Mouse (Mus musculus) megakaryocyte-erythroid progenitor cell, adult 5-6 weeks (primary cell): ENCODE results near the gene Dok4. TPM values are rescaled to one million over a fixed set of nuclear protein-coding genes. Genes with fewer than 3 reads are reported as not detected.
A peak's percentile ranks its signal among the peaks of the same experiment; 100 is the strongest.

ENCODE experiments used
- ATAC-seq: replicated peaks from 2 replicates; pipeline ENCODE4 v1.8.0; 2016; ENCODE audit warnings: mild to moderate bottlenecking, inconsistent platforms; ENCODE audit not compliant: severe bottlenecking, poor library complexity, low FRiP score, low TSS enrichment
- total RNA-seq, 2 experiments: library from RNA; stranded (forward) in 1 of 2; stranded (reverse) in 1 of 2; fragments of 200-1000, 215-1000 nt in 1 of 2; fragments of >200 nt in 1 of 2; fragmentation: Nextera tagmentation in 1 of 2; gene quantifications; 2 replicates each; pipeline ENCODE4 v1.2.3; 2014 to 2017

The Dok4 gene
- total RNA-seq, 2 experiments from 2014 or later: 1.2 TPM; not detected in 1

DNA sequence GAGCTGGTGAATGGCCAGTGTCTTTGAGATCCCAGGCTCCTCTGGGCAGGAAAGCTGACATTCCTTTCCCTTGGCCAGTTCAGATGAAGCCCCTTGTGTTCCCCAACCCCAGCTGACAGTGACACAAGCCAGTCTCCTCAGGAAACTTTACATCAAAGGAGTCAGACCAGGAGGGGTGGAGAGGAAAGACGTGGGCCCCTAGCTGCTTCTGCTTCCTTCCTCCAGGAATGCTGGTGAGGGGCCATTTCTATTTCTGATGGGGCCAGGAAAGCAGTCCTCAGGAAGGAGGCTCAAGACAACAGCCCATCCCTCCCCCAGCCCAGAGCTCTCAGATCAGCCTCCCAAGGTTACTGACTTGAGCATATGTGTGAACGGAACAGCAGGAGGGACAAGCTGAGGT lies 16.8 kb upstream of the Dok4 start:
- ATAC-seq: no peak

DNA sequence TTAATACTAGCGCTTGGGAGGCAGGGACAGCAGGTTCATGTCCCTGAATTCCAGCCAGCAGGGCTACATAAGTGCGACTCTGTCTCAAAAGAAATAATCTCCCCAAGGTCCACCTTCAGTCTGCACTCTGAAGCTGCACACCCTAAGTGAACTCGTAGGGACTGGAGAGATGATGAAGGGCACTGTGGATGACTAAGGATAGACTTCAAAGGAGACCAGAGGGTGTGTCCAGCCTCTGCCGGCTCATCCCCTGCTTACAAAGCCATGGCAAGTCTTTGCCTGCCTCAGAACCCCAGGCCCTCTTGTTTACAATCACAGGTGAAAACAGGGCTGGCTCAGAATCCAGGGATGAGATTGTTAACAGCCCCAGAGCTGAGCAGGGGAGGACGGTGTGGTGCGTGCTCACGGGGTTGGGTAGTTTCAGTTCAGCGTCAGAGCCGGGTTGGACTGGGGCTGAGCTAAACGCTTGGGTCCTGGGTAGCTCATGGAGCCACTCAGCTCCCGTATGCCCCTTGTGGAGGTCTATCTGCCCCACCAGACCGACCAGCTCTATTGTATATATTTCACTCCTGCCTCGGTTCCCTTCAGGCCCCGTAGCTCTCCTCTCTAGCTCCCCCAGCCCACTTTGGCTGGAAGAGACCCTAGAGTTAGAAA lies 12.4 kb upstream of the Dok4 start:
- peak; percentile 54; the same call in 1 of the 2 replicates for ATAC-seq

DNA sequence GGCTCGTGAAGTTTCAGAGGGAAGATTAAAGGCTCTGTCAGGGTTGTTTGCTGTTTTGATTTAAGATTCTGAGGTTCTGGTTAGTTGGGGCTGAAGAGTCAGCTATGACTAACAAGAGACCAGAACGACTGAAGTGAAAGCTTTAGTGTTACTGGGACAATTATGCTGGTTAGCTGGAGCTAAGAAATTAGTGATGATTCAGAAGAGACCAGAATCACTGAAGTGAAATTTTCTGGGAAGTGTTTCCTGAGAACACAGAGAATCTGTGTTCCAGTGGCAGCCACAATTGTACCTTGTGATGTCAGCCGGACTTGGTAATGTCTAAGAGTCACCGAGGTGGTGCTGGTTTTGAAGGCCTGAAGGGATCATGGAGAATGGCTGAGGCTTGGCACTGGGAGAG lies 4.6 kb upstream of the Dok4 start:
- no peak for ATAC-seq

DNA sequence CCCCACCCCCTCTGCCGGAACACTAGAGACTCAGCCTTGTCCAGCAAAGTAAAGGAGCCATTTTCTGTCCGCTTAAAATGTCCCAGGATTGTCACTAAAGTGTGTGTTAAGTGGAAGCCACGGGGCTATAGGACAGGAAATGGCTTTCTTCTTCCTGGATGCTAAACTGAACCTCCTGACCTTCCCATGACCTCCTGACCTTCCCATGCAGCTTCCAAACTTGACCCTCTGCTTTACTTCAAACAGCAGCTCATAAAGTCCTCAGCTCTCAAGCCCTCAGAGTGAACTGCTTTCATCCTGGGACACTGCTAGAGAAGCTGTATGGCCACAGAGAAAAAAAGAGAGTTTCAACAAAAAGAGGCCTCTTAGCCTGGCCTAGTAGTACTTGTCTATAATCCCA lies 690 bp upstream of the Dok4 start:
- no peak for ATAC-seq

DNA sequence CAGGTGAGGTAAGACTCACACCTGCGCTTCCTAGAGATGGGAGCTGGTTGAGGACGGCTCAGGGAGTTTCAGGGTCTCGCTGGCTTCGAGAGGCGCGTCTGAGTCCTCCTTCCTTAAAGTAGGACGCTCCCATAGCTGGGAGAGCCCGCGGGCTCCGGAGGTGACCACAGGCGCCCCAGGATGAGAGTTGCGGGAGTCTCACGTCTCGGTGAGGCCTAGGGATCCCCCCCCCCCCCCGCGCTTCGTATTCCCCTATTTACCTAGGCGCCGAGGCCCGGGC lies 319 bp downstream of the Dok4 start:
- no peak for ATAC-seq

DNA sequence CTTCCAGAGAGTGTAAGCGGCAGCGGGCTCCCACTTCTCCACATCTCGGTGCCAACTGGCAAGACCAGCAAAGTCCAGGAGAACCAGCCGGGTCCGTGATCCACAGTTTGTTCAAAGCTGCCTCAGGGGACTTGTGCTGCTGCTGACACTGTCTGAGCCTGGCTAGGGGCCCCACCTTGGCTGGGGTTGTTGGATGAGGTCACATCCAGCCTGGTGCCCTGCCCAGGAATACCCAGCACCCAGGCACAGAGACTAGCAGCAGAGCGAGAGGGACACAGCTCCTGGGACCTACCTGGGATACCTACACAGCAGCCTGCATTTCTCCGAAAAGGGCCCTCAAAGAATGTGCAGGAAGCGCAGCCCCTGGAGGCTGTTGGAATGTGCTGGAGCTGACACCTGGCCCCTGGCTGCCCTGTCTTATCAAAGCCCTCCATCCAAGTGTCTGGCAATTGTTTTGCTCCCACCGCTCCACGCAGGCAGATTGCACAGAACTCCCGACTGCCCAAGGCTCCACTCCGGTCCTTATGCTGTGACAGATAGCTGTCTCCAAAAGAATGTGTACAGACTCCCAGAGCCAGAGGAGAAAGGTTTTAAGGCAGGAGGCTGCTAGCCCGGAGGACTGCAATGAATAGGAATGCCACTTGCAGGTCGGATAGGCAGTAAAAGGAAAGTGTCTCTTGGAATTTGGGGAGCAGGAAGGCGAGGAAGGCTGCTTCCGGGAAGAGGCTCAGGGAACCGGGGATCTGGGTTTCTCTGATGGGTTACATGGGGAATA lies 847 bp downstream of the Dok4 start:
- no peak for ATAC-seq

DNA sequence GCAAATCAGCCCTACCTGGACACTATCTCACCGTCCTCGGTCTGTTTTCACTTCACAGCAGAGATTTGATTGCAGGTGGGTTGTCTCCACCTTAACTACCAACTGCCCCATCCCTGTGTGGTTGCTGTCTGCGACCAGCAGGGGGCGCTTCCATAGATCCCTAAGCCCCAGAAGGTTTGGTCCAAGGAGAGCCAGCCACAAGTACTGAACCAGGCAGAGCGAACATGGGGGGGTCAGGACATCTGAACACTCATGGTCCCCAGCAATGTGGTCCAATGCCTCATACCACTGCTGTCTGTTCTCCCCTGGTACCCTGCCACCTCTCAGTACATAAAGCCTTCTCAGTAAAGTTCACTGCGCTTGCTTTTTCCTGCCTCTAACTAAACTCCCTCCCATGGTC lies 1.8 kb downstream of the Dok4 start:
- peak; percentile 61 for ATAC-seq

DNA sequence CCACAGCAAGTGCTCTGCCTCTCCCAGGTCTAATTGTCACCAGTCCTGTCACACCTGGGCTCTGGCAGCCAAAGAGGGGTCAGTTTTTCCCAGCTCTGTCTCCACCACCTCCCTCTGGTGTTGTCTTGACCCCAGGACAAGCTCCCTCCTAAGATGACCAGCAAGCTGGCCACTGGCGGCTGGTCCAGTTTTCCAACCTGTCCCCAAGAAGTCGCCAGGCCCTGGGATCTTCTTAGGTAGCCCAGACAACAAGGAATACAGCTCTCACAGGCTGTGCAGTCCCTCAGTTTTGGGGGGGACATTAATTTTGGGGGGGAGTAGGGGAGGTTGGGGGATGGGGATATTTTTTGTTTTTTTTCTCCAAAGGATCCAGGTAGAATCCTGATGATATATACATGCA lies 3.6 kb downstream of the Dok4 start:
- no peak for ATAC-seq

DNA sequence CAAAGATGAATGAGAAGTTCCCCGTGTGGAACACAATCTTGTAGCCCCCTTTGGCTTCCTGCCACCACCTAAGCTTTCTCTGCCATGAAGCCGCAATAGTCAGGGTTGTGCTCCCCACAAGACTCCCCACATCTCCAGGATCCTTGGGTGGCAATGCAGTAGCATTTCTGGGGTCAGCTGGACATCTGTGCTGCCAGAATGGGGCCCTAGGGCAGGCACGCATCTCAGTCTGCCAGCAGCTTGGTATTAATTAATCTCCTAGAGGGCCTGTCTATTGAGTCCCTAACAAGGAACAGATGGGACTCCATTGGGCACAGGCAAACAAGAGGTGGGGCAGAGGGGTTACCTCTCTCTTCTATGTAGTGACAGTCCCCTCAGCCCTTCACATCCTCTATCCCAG lies 4.0 kb downstream of the Dok4 start:
- ATAC-seq: no peak

DNA sequence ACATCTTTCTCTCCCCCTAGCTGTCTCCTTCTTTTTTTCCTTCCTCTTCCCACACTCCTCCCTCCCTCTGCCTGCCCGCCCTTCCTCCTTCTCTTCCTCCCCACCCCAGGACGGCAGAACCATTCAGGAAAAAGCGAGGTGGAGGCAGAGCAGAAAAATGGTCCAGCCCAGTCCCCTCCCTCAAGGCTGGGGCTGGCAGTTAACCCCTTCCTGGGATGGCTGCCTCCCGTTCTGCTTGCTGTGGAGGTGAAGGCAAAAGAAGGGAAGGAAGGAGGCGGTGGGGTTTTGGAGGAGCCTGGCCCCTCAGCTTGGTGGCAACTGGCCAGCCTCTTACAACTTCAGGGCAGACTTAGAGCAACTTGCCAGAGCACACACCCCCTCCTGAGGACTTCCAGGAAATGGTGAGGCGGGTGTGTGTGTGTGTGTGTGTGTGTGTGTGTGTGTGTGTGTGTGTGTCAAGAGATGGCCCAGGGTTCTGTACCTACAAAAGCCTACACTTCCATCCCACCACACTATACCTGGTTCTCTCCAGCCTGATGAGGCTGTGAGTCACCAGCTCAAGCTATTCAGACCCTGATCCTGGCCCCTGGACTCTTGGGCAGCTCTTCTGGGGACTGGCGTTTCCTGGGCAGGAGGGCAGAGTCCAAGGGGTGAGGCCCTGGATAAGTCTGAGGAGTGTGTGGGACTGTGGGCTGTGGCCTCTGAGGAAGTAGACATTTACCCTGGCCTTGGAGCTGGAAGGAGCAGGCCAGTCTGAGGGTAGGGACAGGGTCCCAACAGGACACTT lies 4.8 kb downstream of the Dok4 start:
- ATAC-seq: no peak

DNA sequence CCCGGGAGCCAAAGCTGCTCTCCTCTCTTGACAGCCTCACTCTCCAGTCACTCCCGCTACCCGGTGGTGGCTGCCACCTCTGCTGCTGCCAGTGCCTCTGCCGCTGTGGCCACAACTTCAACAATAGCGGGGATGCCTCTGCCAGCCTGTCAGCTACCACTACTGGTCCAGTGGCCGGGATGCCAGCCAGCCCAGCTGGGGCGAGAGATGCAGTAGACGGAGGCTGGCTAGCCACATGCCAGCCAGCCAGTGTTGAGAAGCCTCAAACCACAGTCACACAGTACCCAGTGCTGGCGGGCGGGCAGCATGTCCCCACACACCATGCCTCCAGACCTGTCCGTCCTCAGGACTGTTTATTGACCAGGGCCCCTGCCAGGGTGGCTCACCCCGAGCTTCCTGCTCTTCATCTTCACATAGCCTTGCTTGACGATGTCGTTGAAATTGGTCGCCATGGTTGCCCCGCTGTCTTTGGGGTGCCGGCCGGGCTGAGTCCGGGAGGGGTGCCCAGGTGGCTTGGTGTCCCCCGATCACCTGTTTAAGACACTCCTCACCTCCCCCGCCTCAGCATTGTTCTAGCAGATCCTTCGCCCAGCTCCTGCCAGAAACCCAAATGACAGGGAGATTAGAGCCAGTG lies 5.5 kb downstream of the Dok4 start:
- 0 out of 2 replicates have a peak, but pooled peaks have one; percentile 27 for ATAC-seq

DNA sequence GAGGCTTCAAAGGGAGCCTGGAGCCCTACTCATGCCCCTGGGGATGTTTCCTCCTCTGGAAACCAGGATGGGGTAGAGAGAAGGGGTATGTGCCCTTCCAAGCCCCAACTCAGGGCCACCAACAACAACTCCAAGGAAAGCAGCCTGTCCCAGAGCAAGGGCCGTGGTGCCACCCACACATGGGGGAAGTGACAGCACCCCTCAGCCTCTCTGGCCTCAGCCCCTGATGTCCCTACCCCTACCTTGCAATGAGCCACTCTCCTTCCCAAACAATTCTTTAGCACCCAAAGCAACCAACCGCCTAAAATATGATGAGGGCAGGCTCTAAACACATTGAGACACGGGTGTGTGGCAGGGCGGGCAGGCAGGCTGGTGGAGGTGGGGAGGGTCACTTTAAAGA lies 6.1 kb downstream of the Dok4 start:
- no peak for ATAC-seq

DNA sequence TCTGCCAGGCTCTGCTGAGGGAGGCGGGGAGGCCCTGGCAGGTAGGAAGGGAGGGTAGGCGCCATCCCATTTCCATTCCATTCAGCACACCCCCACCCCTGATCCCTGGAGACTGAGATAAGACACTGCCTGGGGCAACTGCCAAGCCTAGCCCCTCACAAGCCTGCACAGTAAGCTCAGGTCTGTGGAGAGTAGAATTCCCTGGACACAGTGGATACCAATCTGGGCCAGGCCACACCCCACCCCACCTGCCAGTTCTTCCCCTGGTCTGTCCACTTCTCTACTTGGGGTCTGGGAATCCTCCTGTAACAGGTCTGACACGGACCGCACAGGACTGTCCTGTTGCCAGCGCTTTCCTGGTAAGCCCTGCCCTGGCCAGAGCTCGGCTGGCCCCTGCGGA lies 7.0 kb downstream of the Dok4 start:
- ATAC-seq: no peak

DNA sequence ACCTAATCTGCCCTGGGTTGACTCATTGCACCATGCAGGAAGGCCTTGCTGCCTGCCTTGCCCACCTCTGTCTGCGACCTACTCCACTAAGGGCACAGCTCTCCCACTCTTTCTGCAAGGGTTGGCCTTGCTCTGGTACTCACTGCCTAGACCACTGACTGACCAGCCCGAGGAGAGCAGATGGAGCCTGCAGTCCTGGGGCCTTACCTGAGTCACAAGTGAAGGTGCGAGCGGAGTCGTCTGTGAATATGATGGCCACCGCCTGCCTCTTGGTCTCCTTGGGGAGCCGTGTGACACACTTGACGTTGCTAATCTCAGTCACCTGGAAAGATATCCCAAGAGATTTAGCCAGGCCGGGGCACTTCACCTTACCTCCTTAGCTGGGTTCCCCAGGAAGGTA lies 9.2 kb downstream of the Dok4 start:
- no peak for ATAC-seq

DNA sequence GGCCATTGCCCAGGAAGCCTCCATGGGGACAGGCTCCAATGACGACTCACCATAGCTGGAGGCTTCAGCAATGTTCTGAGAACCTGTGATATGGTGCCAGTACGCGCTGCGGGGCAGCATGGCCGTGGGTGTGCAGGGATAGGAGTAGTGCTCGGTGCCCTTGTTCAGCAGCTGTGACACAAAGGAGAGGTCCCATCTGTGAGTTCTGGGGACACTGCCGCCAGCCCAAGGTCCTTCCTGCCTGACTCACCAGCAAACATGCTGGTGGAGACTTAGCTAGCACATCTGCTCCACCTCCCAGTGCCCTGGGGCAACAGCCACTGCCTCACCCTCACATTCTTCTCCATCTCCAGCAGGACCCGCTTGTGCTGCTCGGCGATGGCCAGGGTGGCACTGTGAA lies 10.8 kb downstream of the Dok4 start:
- no peak for ATAC-seq

DNA sequence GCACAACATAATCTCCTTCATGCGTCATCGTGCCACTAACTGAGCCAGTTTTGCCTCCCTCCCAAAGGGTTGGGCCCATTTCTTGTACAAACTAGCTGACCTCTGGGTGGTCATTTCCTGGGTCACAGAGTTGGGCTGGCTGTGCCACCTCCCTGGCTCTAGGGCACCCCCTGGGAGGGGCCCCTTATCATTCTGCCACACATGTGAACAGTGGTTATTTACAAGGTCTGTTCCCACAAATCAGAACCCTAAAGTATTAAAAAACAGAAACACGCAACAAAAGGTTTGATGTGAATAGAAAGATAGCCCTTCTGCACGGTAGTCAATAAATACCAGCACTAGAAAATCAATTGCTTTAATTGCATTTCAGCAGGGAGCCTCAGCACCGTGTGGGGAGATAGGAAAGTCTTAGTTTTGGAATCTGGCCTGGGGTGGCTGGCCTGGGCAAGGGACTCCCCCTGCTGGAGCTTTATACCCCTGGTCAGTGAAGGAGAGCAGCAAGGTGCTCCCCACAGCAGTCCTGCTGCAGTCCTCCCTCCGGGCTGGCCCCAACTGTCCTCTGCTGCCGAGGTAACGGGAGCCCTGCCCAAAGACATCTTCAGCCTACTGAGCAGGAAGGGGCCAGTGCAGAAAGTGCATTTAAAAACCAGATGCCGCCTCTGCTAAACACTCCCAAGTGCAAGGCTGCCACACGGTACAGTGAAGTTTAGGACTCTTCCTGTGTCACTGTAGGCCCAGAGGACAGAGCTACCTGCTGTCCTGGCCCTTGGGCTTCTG lies 12.0 kb downstream of the Dok4 start:
- no peak for ATAC-seq

DNA sequence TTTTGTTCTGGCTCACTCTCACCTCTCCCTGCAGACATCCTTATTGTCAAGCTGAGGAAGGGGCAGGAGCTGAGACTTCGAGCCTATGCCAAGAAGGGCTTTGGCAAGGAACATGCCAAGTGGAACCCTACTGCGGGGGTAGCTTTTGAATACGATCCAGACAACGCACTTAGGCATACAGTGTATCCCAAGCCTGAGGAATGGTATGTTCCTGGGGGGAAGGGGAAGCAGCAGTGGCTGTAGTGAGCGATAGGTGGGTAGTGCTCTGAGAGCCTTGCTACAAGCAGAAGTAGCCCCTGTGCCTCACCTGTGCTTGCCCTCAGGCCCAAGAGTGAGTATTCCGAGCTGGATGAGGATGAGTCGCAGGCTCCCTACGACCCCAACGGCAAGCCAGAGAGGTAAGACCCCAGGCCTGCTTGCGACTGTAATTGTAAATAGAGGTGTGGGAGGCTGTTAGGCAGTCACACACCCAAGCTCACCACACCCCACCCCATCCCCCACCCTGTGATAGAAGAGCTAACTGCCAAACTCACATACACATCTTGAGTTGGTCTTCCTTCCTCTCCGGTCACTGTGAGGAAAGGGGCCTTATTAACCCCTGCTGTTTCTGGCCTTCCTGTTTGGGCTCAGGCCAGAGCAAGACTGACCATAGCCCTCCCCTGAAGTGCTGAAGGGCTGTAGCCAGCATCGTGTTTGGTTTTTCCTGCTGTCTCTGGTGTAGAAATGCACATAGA lies 13.5 kb downstream of the Dok4 start:
- ATAC-seq: no peak

DNA sequence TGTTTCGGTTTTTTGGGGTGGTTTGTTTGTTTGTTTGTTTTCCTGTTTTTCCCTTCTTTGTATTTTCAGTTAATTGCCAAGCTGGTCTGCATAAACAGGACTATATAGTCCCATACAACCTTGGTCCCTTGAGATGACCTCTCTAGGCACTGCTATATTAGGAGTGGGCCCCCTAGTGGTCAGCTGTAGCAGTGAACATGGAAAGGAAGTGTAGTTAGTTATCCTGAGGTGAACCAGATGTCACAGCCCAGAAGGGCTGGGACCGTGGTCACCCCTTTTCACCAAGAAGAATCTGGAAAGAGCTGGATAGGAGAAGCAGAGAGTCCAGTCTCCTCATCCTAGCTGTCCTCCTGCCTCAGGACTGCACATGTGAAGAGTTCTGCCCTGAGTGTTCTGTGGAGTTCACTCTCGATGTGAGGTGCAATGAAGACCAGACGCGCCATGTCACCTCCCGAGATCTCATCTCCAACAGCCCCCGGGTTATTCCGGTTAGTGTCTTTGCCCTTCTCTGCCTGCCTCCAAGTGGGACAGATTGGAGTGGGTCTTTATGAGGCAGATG lies 14.7 kb downstream of the Dok4 start:
- ATAC-seq: peak; percentile 50; the same call in 1 of the 2 replicates
